Mouse (Mus musculus) limb, embryonic 15.5 days (tissue): ENCODE measurements around the gene H2al1f. TPM values are rescaled to one million over a fixed set of nuclear protein-coding genes. Genes with fewer than 3 reads are reported as not detected.
"Not testable (repeated sequence)": the region's sequence is repeated elsewhere in the genome, so short reads cannot be mapped to it uniquely, and the experiment has no call there.

Experiments
- ATAC-seq: fragments of 200-750 bp; cut with Nextera tagmentation; 2 replicates; pipeline ENCODE4 v1.8.0; 2017; ENCODE audit warnings: low read depth, moderate TSS enrichment; ENCODE audit not compliant: insufficient number of reproducible peaks, low FRiP score, low TSS enrichment
- H3K27ac ChIP-seq: fragments of 300-500 bp; sonication (generic); 2 replicates; pipeline ENCODE4 v1.5.1; 2015; ENCODE audit warnings: moderate library complexity, mild to moderate bottlenecking, inconsistent platforms
- H3K27me3 ChIP-seq: fragments of 300-500 bp; sonication (generic); 2 replicates; pipeline ENCODE4 v1.6.1; 2015; ENCODE audit warnings: inconsistent platforms
- H3K36me3 ChIP-seq: fragments of 300-500 bp; sonication (generic); 2 replicates; pipeline ENCODE4 v1.6.1; 2015; ENCODE audit warnings: inconsistent platforms
- H3K4me1 ChIP-seq: fragments of 300-500 bp; sonication (generic); 2 replicates; pipeline ENCODE4 v1.6.1; 2015; ENCODE audit warnings: inconsistent platforms
- H3K4me2 ChIP-seq: fragments of 300-500 bp; sonication (generic); 2 replicates; pipeline ENCODE4 v1.6.1; 2015; ENCODE audit warnings: mild to moderate bottlenecking, inconsistent platforms
- H3K4me3 ChIP-seq: fragments of 300-500 bp; sonication (generic); 2 replicates; pipeline ENCODE4 v1.5.1; 2015; ENCODE audit warnings: mild to moderate bottlenecking, inconsistent platforms
- H3K9ac ChIP-seq: fragments of 300-500 bp; sonication (generic); 2 replicates; pipeline ENCODE4 v1.6.1; 2015; ENCODE audit warnings: inconsistent platforms
- H3K9me3 ChIP-seq: fragments of 300-500 bp; sonication (generic); 2 replicates; pipeline ENCODE4 v1.6.1; 2016; ENCODE audit warnings: inconsistent platforms
- WGBS: fragments of 180-500 bp; shearing (Covaris S2); methylation state at CpG from one replicate; pipeline ENCODE4 v1.1.7; 2015; 5-methylcytosine and 5-hydroxymethylcytosine counted together
- polyA plus RNA-seq: library from polyadenylated mRNA; unstranded; fragments of >200 nt; fragmentation: Nextera tagmentation; extraction: Ambion mirVana; gene quantifications from 2 replicates; pipeline ENCODE4 v1.2.1, GENCODE M21; 2015

The H2al1f gene
- polyA plus RNA-seq, 1 experiment from 2014 or later = not detected

GRCm38 (mm10) chrX:11311634-11312033 lies 3.3 kb upstream of the H2al1f start, which contains the start of gene H2al1e:
Gene H2al1e (plus strand): TSS chrX:11311934.
- not testable (repeated sequence) for H3K4me3 ChIP-seq, ATAC-seq, H3K4me2 ChIP-seq, H3K27me3 ChIP-seq, H3K27ac ChIP-seq, H3K4me1 ChIP-seq, H3K9me3 ChIP-seq, H3K36me3 ChIP-seq, H3K9ac ChIP-seq
- no CpG with 5 or more reads among the region's 3 CpGs for WGBS

- H3K27ac ChIP-seq, H3K36me3 ChIP-seq, H3K9me3 ChIP-seq, H3K4me2 ChIP-seq, H3K9ac ChIP-seq, ATAC-seq, H3K4me3 ChIP-seq, H3K4me1 ChIP-seq, H3K27me3 ChIP-seq: not testable (repeated sequence)
- WGBS = no CpG with 5 or more reads among the region's 3 CpGs
Measured at GRCm38 (mm10) chrX:11317956-11318355, 3.0 kb downstream of the H2al1f start, which contains the start of gene H2al1g. Gene H2al1g (plus strand): TSS chrX:11318256.

GRCm38 (mm10) chrX:11321192-11321591 lies 6.2 kb downstream of the H2al1f start, which contains the start of gene H2al1h:
Gene H2al1h (plus strand): TSS chrX:11321492.
- not testable (repeated sequence) for ATAC-seq, H3K4me2 ChIP-seq, H3K36me3 ChIP-seq, H3K9ac ChIP-seq, H3K4me3 ChIP-seq, H3K27me3 ChIP-seq, H3K27ac ChIP-seq, H3K4me1 ChIP-seq, H3K9me3 ChIP-seq
- WGBS = no CpG with 5 or more reads among the region's 6 CpGs

- H3K4me1 ChIP-seq, H3K27me3 ChIP-seq, H3K36me3 ChIP-seq, H3K4me2 ChIP-seq, H3K27ac ChIP-seq, H3K9ac ChIP-seq, H3K9me3 ChIP-seq, ATAC-seq, H3K4me3 ChIP-seq: not testable (repeated sequence)
- WGBS = 73% methylated on average over 2 of the region's 5 CpGs
Measured at GRCm38 (mm10) chrX:11324359-11324758, 9.4 kb downstream of the H2al1f start, which contains the start of gene H2al1i. Gene H2al1i (plus strand): TSS chrX:11324659.

- H3K9me3 ChIP-seq, H3K4me2 ChIP-seq, H3K27ac ChIP-seq, H3K36me3 ChIP-seq, H3K9ac ChIP-seq, H3K4me1 ChIP-seq, H3K27me3 ChIP-seq, ATAC-seq, H3K4me3 ChIP-seq: not testable (repeated sequence)
- 86% methylated on average over 2 of the region's 2 CpGs for WGBS
Measured at GRCm38 (mm10) chrX:11327522-11327921, 12.6 kb downstream of the H2al1f start, which contains the start of gene H2al1j. Gene H2al1j (plus strand): TSS chrX:11327822.

GRCm38 (mm10) chrX:11345762-11346161 lies 30.8 kb downstream of the H2al1f start:
- no peak overlapping the region for H3K9ac ChIP-seq
- no peaks in the 10 kb centered on the region for H3K9me3 ChIP-seq
- no peak overlapping the region for H3K4me3 ChIP-seq
- peaks cover 6% of the 10 kb centered on the region; the same call in 1 of the 2 replicates for H3K27me3 ChIP-seq
- H3K4me1 ChIP-seq = no peaks in the 10 kb centered on the region
- H3K36me3 ChIP-seq = no peaks in the 10 kb centered on the region
- WGBS = 38% methylated on average over 9 of the region's 9 CpGs
- 0 out of 2 replicates have a peak overlapping the region, but pooled peaks have one; percentile 5 for H3K4me2 ChIP-seq
- ATAC-seq = no peak
- H3K27ac ChIP-seq = no peak overlapping the region

GRCm38 (mm10) chrX:11346756-11347155 lies 31.8 kb downstream of the H2al1f start:
- H3K27ac ChIP-seq = no peak overlapping the region
- no peak overlapping the region for H3K4me3 ChIP-seq
- no peak overlapping the region for H3K4me2 ChIP-seq
- WGBS = 86% methylated on average over 3 of the region's 3 CpGs
- H3K27me3 ChIP-seq = peaks cover 10% of the 10 kb centered on the region; the same call in 1 of the 2 replicates
- H3K36me3 ChIP-seq = no peaks in the 10 kb centered on the region
- H3K9me3 ChIP-seq = no peaks in the 10 kb centered on the region
- no peak overlapping the region for H3K9ac ChIP-seq
- H3K4me1 ChIP-seq = no peaks in the 10 kb centered on the region
- no peak for ATAC-seq

- no peak for ATAC-seq
- H3K36me3 ChIP-seq = no peaks in the 10 kb centered on the region
- no peak overlapping the region for H3K27ac ChIP-seq
- no peak overlapping the region for H3K4me3 ChIP-seq
- no peaks in the 10 kb centered on the region for H3K9me3 ChIP-seq
- H3K4me2 ChIP-seq = no peak overlapping the region
- WGBS = 77% methylated on average over 6 of the region's 6 CpGs
- peaks cover 17% of the 10 kb centered on the region for H3K27me3 ChIP-seq
- no peaks in the 10 kb centered on the region for H3K4me1 ChIP-seq
- H3K9ac ChIP-seq = no peak overlapping the region
Measured at GRCm38 (mm10) chrX:11360823-11361222, 45.9 kb downstream of the H2al1f start.

GRCm38 (mm10) chrX:11361261-11361660 lies 46.3 kb downstream of the H2al1f start:
- Histone ChIP-seq H3K9me3 (no peaks in the 10 kb centered on the region), H3K4me2 (no peak overlapping the region), H3K4me1 (no peaks in the 10 kb centered on the region), H3K27me3 (peaks cover 12% of the 10 kb centered on the region), H3K9ac (no peak overlapping the region), H3K4me3 (no peak overlapping the region), H3K27ac (no peak overlapping the region), H3K36me3 (no peaks in the 10 kb centered on the region)
- no peak for ATAC-seq
- WGBS = 86% methylated on average over 2 of the region's 2 CpGs

GRCm38 (mm10) chrX:11363890-11364289 lies 48.9 kb downstream of the H2al1f start:
- H3K9me3 ChIP-seq = no peaks in the 10 kb centered on the region
- 51% methylated on average over 6 of the region's 6 CpGs for WGBS
- ATAC-seq = no peak
- no peak overlapping the region for H3K9ac ChIP-seq
- H3K27me3 ChIP-seq = peaks cover 17% of the 10 kb centered on the region
- no peak overlapping the region for H3K4me3 ChIP-seq
- H3K4me1 ChIP-seq = no peaks in the 10 kb centered on the region
- no peak overlapping the region for H3K27ac ChIP-seq
- H3K36me3 ChIP-seq = no peaks in the 10 kb centered on the region
- H3K4me2 ChIP-seq = no peak overlapping the region

Other genes with a start within 250 kb of the H2al1f start
- gene H2al1a, start 15.9 kb upstream of the H2al1f start, polyA plus RNA-seq = not detected in 2 replicates
- gene H2al1b, start 12.7 kb upstream of the H2al1f start, polyA plus RNA-seq = not detected in 2 replicates
- not detected in 2 replicates for gene H2al1c, start 9.5 kb upstream of the H2al1f start, polyA plus RNA-seq
- not detected in 2 replicates for gene H2al1d, start 6.3 kb upstream of the H2al1f start, polyA plus RNA-seq
- not detected in 2 replicates for gene H2al1e, start 3.2 kb upstream of the H2al1f start, polyA plus RNA-seq
- not detected in 2 replicates for gene H2al1g, start 3.1 kb downstream of the H2al1f start, polyA plus RNA-seq
- gene H2al1h, start 6.3 kb downstream of the H2al1f start, polyA plus RNA-seq = not detected in 2 replicates
- not detected in 2 replicates for gene H2al1i, start 9.5 kb downstream of the H2al1f start, polyA plus RNA-seq
- not detected in 2 replicates for gene H2al1j, start 12.7 kb downstream of the H2al1f start, polyA plus RNA-seq